Mouse (Mus musculus) myocyte (in vitro differentiated cells): ENCODE data around the gene Map1a. TPM values are rescaled to one million over a fixed set of nuclear protein-coding genes. Genes with fewer than 3 reads are reported as not detected.

Source experiments
- H3K27me3 ChIP-seq: one replicate; pipeline ENCODE4 v1.6.1; 2011; ENCODE audit not compliant: control insufficient read depth, insufficient read depth, insufficient read length
- H3K36me3 ChIP-seq: one replicate; pipeline ENCODE4 v1.6.1; 2011; ENCODE audit not compliant: control insufficient read depth, insufficient read depth
- H3K4me2 ChIP-seq: one replicate; pipeline ENCODE4 v1.6.1; 2011; ENCODE audit warnings: low read depth, control low read depth
- H3K4me3 ChIP-seq: one replicate; pipeline ENCODE4 v1.5.1; 2011; ENCODE audit warnings: mild to moderate bottlenecking, control low read depth, moderate library complexity
- H3K79me2 ChIP-seq: one replicate; pipeline ENCODE4 v1.6.1; 2011; ENCODE audit not compliant: control insufficient read depth, insufficient read depth
- H3ac ChIP-seq: one replicate; pipeline ENCODE4 v1.6.1; 2011; ENCODE audit not compliant: control insufficient read depth, insufficient read length
- MYOD1 ChIP-seq, 3 experiments: IDR thresholded peaks; one replicate each; pipeline ENCODE4 v1.6.1; 2011; ENCODE audit warnings: control low read depth in 2 of 3, low read depth in 2 of 3, mild to moderate bottlenecking in 2 of 3, moderate library complexity in 1 of 3; ENCODE audit not compliant: insufficient read length in 2 of 3, control insufficient read depth in 1 of 3
- REST ChIP-seq: IDR thresholded peaks from one replicate; pipeline ENCODE4 v1.6.1; 2011; ENCODE audit warnings: mild to moderate bottlenecking, control low read depth, moderate library complexity; ENCODE audit not compliant: insufficient read depth, insufficient read length
- USF1 ChIP-seq: IDR thresholded peaks from one replicate; pipeline ENCODE4 v1.6.1; 2011; ENCODE audit warnings: low read depth, mild to moderate bottlenecking, control low read depth, moderate library complexity
- polyA plus RNA-seq: library from polyadenylated mRNA; unstranded; fragments of >200 nt; fragmentation: generic; extraction: Trizol; gene quantifications from one replicate; pipeline ENCODE4 v1.2.1, GENCODE M21; 2012; ENCODE audit warnings: missing spikeins

The Map1a gene
- polyA plus RNA-seq, 1 experiment, result 40.7 TPM

DNA sequence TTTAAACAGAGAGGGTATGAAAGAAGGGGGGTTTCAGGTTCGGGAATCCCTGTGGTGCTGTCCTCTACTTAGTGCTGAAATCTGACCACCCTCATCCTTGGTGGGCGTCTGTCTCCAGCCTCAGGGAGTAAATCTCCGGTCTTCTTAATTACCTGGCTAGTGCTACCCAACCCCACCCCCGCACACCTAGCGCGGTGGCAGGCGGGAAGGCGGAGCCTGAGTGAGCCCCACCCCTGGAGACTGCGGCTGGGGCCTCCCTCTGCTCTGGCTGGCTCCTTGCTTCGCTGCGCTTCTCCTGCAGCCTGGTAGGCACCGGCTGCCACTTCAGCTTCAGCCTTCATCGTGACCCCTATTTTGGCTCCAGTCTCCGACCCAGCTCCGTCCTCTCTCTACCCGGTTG lies 69.0 kb downstream of the Map1a start:
- no peaks in the 10 kb centered on the region for H3K79me2 ChIP-seq
- H3K36me3 ChIP-seq, result no peaks in the 10 kb centered on the region
- TF ChIP-seq REST (peak; percentile 34), MYOD1 (IDR thresholded peaks at IDR 0.05; ENCODE audit: control insufficient read depth in 1 of 3, insufficient read length in 2 of 3, low read depth in 2 of 3) (no peak)
- no peak overlapping the region for H3ac ChIP-seq
- no peak overlapping the region for H3K4me2 ChIP-seq
- no peak overlapping the region for H3K4me3 ChIP-seq
- peaks cover 40% of the 10 kb centered on the region for H3K27me3 ChIP-seq

DNA sequence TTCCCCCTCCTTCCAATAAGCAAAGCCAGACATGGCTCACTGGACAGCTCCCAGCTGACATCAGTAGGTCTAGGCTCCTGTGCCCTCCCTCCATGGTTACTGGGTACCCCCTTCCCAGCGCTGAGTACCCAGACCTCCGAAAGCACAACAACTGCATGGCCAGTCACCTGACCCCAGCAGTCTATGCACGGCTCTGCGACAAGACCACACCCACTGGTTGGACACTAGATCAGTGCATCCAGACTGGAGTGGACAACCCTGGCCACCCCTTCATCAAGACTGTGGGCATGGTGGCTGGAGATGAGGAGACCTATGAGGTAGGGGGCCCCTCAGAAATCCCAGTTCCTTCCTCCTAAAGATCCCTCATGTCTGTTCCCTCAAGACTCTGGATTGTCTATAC lies 70.1 kb downstream of the Map1a start:
- Histone ChIP-seq H3ac (no peak overlapping the region), H3K36me3 (no peaks in the 10 kb centered on the region), H3K27me3 (peaks cover 51% of the 10 kb centered on the region), H3K79me2 (no peaks in the 10 kb centered on the region), H3K4me3 (no peak overlapping the region), H3K4me2 (no peak overlapping the region)
- no peak for TF ChIP-seq USF1
- peak; percentile 52 for TF ChIP-seq REST

Other genes with a start within 250 kb of the Map1a start
- 0.54 TPM for gene Tgm5, start 203.8 kb upstream of the Map1a start, polyA plus RNA-seq
- gene Tgm7, start 179.8 kb upstream of the Map1a start, polyA plus RNA-seq, result not detected
- gene Adal, start 149.2 kb upstream of the Map1a start, polyA plus RNA-seq, result 1.5 TPM
- gene Lcmt2, start 148.9 kb upstream of the Map1a start, polyA plus RNA-seq, result 2.9 TPM
- 12.7 TPM for gene Tubgcp4, start 118.9 kb upstream of the Map1a start, polyA plus RNA-seq
- gene Zscan29, start 118.5 kb upstream of the Map1a start, polyA plus RNA-seq, result 3.2 TPM
- gene Trp53bp1, start 18.2 kb upstream of the Map1a start, polyA plus RNA-seq, result 22.7 TPM
- 7.2 TPM for gene Ppip5k1, start 65.8 kb downstream of the Map1a start, polyA plus RNA-seq
- not detected for gene Ckmt1, start 68.1 kb downstream of the Map1a start, polyA plus RNA-seq
- gene Strc, start 97.6 kb downstream of the Map1a start, polyA plus RNA-seq, result not detected
- 130 TPM for gene Pdia3, start 124.2 kb downstream of the Map1a start, polyA plus RNA-seq
- gene Catsper2, start 124.2 kb downstream of the Map1a start, polyA plus RNA-seq, result 1.5 TPM
- 0.05 TPM for gene Ell3, start 154.7 kb downstream of the Map1a start, polyA plus RNA-seq
- 891 TPM for gene Serf2, start 159.6 kb downstream of the Map1a start, polyA plus RNA-seq
- 26.4 TPM for gene Hypk, start 163.7 kb downstream of the Map1a start, polyA plus RNA-seq
- 0.32 TPM for gene Serinc4, start 167.2 kb downstream of the Map1a start, polyA plus RNA-seq
- 13.1 TPM for gene Mfap1b, start 184.5 kb downstream of the Map1a start, polyA plus RNA-seq
- gene Mfap1a, start 217.1 kb downstream of the Map1a start, polyA plus RNA-seq, result 9.3 TPM
- gene Wdr76, start 217.1 kb downstream of the Map1a start, polyA plus RNA-seq, result 2.4 TPM